Mouse (Mus musculus) urinary bladder, postnatal 25 days (tissue): ENCODE results near the gene Zfp960.
"Not testable (repeated sequence)": the region's sequence is repeated elsewhere in the genome, so short reads cannot be mapped to it uniquely, and the experiment has no call there.

ENCODE experiments used
- DNase-seq: peaks from one replicate; pipeline ENCODE4 v3.0.0; 2022; ENCODE audit warnings: low spot score

Zfp960 gene

DNA sequence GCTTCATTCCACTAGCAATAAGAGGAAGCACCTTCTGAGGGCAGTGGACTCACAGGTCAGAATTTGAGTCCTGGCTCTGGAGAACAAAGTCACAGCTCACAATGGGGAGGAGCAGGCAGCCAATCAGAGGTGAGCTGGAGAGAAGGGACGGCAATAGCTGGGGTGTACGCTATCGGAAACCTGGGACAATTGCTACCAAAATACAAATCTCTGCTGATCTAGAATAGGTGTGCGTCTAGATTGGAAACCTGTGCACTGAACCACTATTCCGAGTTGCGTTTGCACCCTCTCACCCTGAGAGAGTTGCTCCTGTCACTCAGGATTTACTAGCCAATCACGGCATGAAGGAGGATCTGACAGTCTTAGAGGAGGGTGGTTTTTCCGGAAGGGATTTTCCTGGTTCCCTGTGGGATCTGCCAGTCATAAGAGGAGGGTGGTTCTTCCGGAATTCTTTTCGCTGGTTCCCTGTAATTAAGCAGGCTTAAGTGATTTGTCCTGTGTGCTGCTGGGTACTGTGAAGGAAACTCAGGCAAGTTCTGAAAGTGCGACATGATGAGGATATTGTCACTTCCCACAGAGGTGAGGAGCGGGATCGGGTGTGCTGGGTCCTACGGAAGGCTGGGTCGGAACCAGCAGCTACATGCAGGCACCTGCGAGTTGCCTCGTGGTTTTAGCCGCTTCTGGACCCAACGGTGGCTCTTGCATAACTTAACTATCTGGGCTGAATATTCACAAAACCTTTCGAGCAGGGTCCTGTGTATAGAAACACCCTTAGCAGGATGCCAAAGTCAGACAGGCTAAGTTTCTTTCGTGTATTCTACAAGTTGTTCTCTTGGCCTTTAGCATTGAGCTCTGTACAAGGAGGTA, at the start of gene Zfp960:
Gene Zfp960 (plus strand): TSS at position 486 of the 867 bp plus-strand sequence.
- DNase-seq = peak; percentile 78

DNA sequence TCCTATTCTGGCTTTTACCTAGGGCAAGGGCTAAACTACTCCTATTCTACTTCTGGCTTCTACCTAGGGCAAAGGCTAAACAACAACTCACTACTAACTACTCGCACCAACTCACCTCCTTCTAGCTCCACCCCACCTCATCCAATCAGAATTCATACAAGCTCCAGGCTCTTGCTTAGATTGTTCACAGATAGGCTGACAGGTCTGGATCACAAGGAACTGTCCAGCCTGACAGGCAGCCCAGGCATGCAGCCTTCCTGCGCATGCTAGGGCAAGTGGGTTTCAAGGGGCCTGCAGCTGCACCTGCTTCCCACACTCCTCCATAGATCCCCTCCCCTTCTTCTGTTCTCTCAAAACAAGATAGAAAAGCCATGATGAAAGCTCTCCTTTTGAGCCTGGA, 45.8 kb upstream of the Zfp960 start:
- DNase-seq = not testable (repeated sequence)

GRCm38 (mm10) chr17:17059566-17059965, 4.3 kb upstream of the Zfp960 start:
- DNase-seq = not testable (repeated sequence)

DNA sequence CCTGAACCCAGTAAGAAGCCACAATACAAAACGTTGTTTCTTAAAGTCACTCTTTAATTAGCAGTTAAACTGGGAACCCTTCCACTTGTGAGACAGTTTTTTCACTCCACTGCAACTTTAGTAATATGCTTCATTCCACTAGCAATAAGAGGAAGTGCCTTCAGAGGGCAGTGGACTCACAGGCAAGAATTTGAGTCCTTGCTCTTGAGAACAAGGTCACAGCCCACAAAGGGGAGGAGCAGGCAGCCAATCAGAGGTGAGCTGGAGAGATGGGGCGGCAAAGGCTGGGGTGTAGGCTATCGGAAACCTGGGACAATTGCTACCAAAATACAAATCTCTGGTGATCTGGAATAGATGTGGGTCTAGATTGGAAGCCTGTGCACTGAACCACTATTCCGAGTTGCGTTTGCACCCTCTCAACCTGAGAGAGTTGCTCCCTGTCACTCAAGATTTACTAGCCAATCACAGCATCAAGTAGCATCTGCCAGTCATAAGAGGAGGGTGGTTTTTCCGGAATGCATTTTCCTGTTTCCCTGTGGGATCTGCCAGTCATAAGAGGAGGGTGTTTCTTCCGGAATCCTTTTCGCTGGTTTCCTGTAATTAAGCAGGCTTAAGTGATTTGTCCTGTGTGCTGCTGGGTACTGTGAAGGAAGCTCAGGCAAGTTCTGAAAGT, 57.1 kb downstream of the Zfp960 start, which contains the start of gene Zfp97:
Gene Zfp97 (plus strand): TSS at position 586 of the 673 bp plus-strand sequence.
- not testable (repeated sequence) for DNase-seq
